Mouse (Mus musculus): Measurements from ENCODE around the gene Eif4g1. TPM values are rescaled to one million over a fixed set of nuclear protein-coding genes. Genes with fewer than 3 reads are reported as not detected.

Eif4g1 gene
- polyA plus RNA-seq, 1 experiment = 340 TPM

DNA sequence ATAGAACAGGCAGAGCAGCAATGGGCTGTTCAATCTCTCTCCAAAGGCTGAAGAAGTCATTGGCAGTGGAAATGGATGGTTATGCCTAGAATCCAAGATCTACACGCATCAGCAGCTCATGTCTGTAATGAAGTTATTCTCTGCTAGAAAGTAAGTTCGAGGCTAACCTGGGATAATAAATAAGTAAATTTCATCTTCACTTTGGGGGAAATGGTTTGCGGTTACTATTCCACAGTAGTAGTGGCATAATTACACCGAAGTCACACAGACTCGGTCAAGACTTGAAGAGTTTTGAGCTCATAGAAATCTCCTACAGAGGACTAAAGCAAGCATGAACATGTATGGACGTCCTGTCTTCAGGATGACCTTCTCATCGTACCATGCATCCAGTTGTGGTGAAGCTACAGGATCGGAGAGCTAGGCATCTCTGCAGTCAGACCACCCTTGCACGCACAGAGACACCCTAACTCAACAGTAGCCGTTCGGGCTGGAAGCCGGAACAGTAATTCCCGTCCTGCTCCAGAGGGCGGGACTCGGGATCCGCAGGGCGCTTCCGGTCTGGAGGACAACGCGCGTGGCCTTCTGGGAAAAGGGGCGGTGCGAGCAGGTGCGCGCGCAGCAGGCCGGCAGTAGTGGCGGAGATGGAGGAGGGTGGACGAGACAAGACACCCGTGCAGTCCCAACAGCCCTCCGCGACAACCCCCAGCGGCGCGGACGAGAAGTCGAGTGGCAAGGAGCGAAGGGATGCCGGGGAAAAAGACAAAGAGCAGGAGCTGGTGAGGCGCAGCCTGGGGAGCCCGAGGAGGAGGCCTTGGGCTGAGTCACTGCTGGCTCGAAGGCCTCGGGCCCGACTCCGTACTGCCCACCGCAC lies 16.8 kb upstream of the Eif4g1 start, which contains the start of gene Psmd2:
Psmd2 (plus strand) TSS at position 577 of the 871 bp plus-strand sequence.
- Histone ChIP-seq H3K4me1 (ENCODE audit: control insufficient read depth, insufficient read depth, insufficient read length, low read length) (no peaks in the 10 kb centered on the region), H3K27me3 (ENCODE audit: control insufficient read depth, insufficient read depth, low read length) (no peaks in the 10 kb centered on the region), H3K36me3 (ENCODE audit: control insufficient read depth, insufficient read depth, low read length) (peaks cover 17% of the 10 kb centered on the region), H3K27ac (ENCODE audit: insufficient read depth, low read depth, low read length) (peak within 1 kb of the TSS; percentile 55), H3K4me3 (ENCODE audit: low read depth, low read length) (peak within 1 kb of the TSS; percentile 87)
- TF ChIP-seq CTCF (IDR thresholded peaks at IDR 0.05; ENCODE audit: extremely low read depth, insufficient read length, insufficient replicate concordance, low read depth, low read length) (no peak), POLR2A (IDR thresholded peaks at IDR 0.05; ENCODE audit: low read depth, low read length) (peak; percentile 85)
- WGBS = 1% methylated on average over 46 of the region's 46 CpGs

DNA sequence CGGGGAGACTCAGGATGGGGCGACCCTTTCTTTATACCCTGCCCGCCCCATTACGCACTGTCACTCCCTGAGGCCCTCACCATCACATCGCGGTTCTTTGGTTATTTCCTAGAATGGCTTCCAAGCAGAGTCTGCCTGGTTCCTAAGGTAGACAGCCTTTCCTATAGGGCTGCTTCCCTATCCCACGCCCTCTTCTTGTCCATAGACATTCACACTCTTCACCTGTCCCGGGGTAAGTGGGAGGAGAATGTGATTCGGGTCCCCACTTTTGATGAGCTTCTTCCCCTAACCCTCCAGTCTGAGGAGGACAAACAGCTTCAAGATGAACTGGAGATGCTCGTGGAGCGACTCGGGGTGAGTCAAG lies 16.2 kb upstream of the Eif4g1 start:
- 5% methylated on average over 12 of the region's 12 CpGs for WGBS
- H3K4me3 ChIP-seq (ENCODE audit: low read depth, low read length) = peak overlapping the region; percentile 87
- TF ChIP-seq CTCF (IDR thresholded peaks at IDR 0.05; ENCODE audit: extremely low read depth, insufficient read length, insufficient replicate concordance, low read depth, low read length) (0 out of 2 replicates have a peak, but pooled peaks have one; percentile 7), POLR2A (IDR thresholded peaks at IDR 0.05; ENCODE audit: low read depth, low read length) (no peak)
- H3K4me1 ChIP-seq (ENCODE audit: control insufficient read depth, insufficient read depth, insufficient read length, low read length) = no peaks in the 10 kb centered on the region
- no peaks in the 10 kb centered on the region for H3K27me3 ChIP-seq (ENCODE audit: control insufficient read depth, insufficient read depth, low read length)
- peak overlapping the region; percentile 3; the same call in 1 of the 2 replicates for H3K27ac ChIP-seq (ENCODE audit: insufficient read depth, low read depth, low read length)
- H3K36me3 ChIP-seq (ENCODE audit: control insufficient read depth, insufficient read depth, low read length) = peaks cover 23% of the 10 kb centered on the region

DNA sequence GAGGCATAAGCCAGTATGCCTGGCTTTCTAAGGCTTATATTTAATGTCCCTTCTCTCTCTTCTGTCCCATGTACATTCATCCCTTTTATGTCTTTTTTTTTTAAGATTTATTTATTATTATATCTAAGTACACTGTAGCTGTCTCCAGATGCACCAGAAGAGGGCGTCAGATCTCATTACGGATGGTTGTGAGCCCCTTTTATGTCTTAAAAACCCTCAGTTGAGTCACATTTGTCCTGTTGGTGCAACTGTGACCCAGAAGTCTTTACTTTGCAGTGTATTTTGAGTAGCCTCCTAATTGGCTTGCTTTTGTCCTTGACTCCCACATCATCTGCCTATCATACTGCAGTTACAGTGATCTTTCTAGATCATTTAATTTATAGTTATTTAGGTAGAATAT lies 14.8 kb upstream of the Eif4g1 start:
- Histone ChIP-seq H3K4me1 (ENCODE audit: control insufficient read depth, insufficient read depth, insufficient read length, low read length) (no peaks in the 10 kb centered on the region), H3K27ac (ENCODE audit: insufficient read depth, low read depth, low read length) (no peak overlapping the region), H3K36me3 (ENCODE audit: control insufficient read depth, insufficient read depth, low read length) (peaks cover 32% of the 10 kb centered on the region), H3K4me3 (ENCODE audit: low read depth, low read length) (no peak overlapping the region), H3K27me3 (ENCODE audit: control insufficient read depth, insufficient read depth, low read length) (no peaks in the 10 kb centered on the region)
- 61% methylated on average over 2 of the region's 2 CpGs for WGBS
- TF ChIP-seq POLR2A (IDR thresholded peaks at IDR 0.05; ENCODE audit: low read depth, low read length) (no peak), CTCF (IDR thresholded peaks at IDR 0.05; ENCODE audit: extremely low read depth, insufficient read length, insufficient replicate concordance, low read depth, low read length) (no peak)

DNA sequence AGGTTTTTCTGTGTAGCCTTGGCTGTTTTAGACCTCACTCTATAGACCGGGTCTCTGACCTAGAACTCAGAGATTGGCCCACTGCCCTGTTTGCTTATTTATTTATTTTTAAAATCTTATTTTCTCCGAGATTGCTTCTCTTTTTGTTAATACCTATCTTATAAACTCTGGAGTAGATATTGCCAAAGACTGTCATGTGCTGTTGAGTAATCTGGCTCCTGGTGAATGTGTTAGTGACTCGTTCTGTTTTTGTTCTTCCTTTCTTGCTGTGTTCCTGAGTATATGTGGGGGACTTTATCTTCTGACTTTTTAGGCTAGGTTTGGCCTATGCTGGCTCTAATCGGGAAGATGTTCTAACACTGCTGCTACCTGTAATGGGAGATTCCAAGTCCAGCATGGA lies 10.5 kb upstream of the Eif4g1 start:
- no peak for TF ChIP-seq CTCF (IDR thresholded peaks at IDR 0.05; ENCODE audit: extremely low read depth, insufficient read length, insufficient replicate concordance, low read depth, low read length)
- no peak for TF ChIP-seq POLR2A (IDR thresholded peaks at IDR 0.05; ENCODE audit: low read depth, low read length)
- Histone ChIP-seq H3K36me3 (ENCODE audit: control insufficient read depth, insufficient read depth, low read length) (peaks cover 71% of the 10 kb centered on the region), H3K4me1 (ENCODE audit: control insufficient read depth, insufficient read depth, insufficient read length, low read length) (no peaks in the 10 kb centered on the region), H3K27me3 (ENCODE audit: control insufficient read depth, insufficient read depth, low read length) (no peaks in the 10 kb centered on the region), H3K4me3 (ENCODE audit: low read depth, low read length) (no peak overlapping the region), H3K27ac (ENCODE audit: insufficient read depth, low read depth, low read length) (no peak overlapping the region)
- 83% methylated on average over 4 of the region's 4 CpGs for WGBS

DNA sequence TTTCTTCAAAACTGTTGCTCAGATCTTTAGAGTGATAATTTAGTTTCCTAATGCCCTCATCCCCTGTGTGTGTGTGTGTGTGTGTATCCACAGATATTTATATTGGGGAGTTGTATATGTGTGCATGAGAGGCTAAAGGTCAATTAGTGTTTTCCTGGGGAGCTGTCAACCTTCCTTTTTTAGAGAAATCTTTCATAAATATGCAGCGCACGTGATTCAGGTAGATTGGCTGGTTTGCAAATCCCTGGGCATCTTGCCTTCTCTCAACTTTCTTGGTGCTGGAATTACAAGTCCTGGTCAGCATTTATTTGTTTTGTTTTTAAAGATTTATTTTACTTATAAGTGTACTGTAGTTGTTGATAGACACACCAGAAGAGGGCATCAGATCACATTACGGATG lies 2.2 kb downstream of the Eif4g1 start:
- H3K27ac ChIP-seq (ENCODE audit: insufficient read depth, low read depth, low read length) = no peak overlapping the region
- H3K4me3 ChIP-seq (ENCODE audit: low read depth, low read length) = no peak overlapping the region
- peaks cover 12% of the 10 kb centered on the region for H3K4me1 ChIP-seq (ENCODE audit: control insufficient read depth, insufficient read depth, insufficient read length, low read length)
- WGBS = 87% methylated on average over 3 of the region's 3 CpGs
- H3K27me3 ChIP-seq (ENCODE audit: control insufficient read depth, insufficient read depth, low read length) = no peaks in the 10 kb centered on the region
- H3K36me3 ChIP-seq (ENCODE audit: control insufficient read depth, insufficient read depth, low read length) = peaks cover 6% of the 10 kb centered on the region
- TF ChIP-seq CTCF (IDR thresholded peaks at IDR 0.05; ENCODE audit: extremely low read depth, insufficient read length, insufficient replicate concordance, low read depth, low read length) (no peak), POLR2A (IDR thresholded peaks at IDR 0.05; ENCODE audit: low read depth, low read length) (no peak)

DNA sequence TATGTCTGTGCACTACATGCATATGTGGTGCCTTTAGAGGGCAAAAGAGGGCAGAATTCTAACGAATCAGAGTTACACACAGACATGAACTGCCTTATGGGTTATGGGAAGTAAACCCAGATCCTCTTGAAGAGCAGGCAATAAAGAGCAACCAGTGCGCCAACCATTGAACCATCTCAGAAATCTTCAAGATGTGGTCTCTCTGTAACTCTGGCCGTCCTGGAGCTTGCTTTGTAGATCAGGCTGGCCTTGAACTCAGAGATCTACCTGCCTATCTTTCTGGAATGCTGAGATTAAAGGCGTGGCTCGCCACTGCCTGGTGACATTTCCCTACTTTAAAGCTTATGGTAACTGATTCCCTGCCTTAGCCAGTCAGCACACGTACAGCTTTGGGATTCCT lies 3.8 kb downstream of the Eif4g1 start:
- Histone ChIP-seq H3K27me3 (ENCODE audit: control insufficient read depth, insufficient read depth, low read length) (no peaks in the 10 kb centered on the region), H3K4me1 (ENCODE audit: control insufficient read depth, insufficient read depth, insufficient read length, low read length) (peaks cover 13% of the 10 kb centered on the region), H3K27ac (ENCODE audit: insufficient read depth, low read depth, low read length) (peak overlapping the region; percentile 11; the same call in 1 of the 2 replicates), H3K36me3 (ENCODE audit: control insufficient read depth, insufficient read depth, low read length) (peaks cover 16% of the 10 kb centered on the region), H3K4me3 (ENCODE audit: low read depth, low read length) (no peak overlapping the region)
- TF ChIP-seq POLR2A (IDR thresholded peaks at IDR 0.05; ENCODE audit: low read depth, low read length) (no peak), CTCF (IDR thresholded peaks at IDR 0.05; ENCODE audit: extremely low read depth, insufficient read length, insufficient replicate concordance, low read depth, low read length) (no peak)
- 11% methylated on average over 6 of the region's 6 CpGs for WGBS

DNA sequence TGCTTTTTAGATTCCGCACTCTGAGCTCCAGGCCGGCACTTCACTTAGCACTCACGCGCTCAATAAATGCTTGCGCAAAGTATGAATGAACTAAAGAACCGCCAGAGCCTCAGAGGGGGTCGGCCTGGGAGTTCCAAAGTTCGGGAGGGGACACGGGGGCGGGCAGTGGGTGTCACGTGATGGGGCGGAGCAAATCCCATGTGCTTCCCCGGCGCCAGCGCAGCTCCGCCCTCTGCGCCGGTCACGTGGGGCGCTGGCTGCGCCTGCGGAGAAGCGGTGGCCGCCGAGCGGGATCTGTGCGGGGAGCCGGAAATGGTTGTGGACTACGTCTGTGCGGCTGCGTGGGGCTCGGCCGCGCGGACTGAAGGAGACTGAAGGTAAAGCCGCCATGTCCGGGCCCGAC lies 4.4 kb downstream of the Eif4g1 start:
- H3K4me1 ChIP-seq (ENCODE audit: control insufficient read depth, insufficient read depth, insufficient read length, low read length) = peaks cover 13% of the 10 kb centered on the region
- under 1% methylated on average over 38 of the region's 38 CpGs for WGBS
- H3K36me3 ChIP-seq (ENCODE audit: control insufficient read depth, insufficient read depth, low read length) = peaks cover 16% of the 10 kb centered on the region
- peak overlapping the region; percentile 35; the same call in 1 of the 2 replicates for H3K27ac ChIP-seq (ENCODE audit: insufficient read depth, low read depth, low read length)
- H3K27me3 ChIP-seq (ENCODE audit: control insufficient read depth, insufficient read depth, low read length) = no peaks in the 10 kb centered on the region
- H3K4me3 ChIP-seq (ENCODE audit: low read depth, low read length) = peak overlapping the region; percentile 98
- peak; percentile 86 for TF ChIP-seq POLR2A (IDR thresholded peaks at IDR 0.05; ENCODE audit: low read depth, low read length)
- TF ChIP-seq CTCF (IDR thresholded peaks at IDR 0.05; ENCODE audit: extremely low read depth, insufficient read length, insufficient replicate concordance, low read depth, low read length) = no peak
